Mouse (Mus musculus) erythroid progenitor cell, adult 5-6 weeks (primary cell): ENCODE measurements around the gene Cadm1. TPM values are rescaled to one million over a fixed set of nuclear protein-coding genes. Genes with fewer than 3 reads are reported as not detected.

Experiments
- ATAC-seq: replicated peaks from 2 replicates; pipeline ENCODE4 v1.8.0; 2016; ENCODE audit warnings: moderate number of reproducible peaks, mild to moderate bottlenecking, moderate TSS enrichment, inconsistent platforms; ENCODE audit not compliant: poor library complexity, low FRiP score, severe bottlenecking
- total RNA-seq, 2 experiments: library from RNA; stranded (forward) in 1 of 2; stranded (reverse) in 1 of 2; fragments of 150-400 nt in 1 of 2; fragments of 186-747, 209-891 nt in 1 of 2; gene quantifications; 2 replicates each; pipeline versions ENCODE4 v1.2.3 to v1.2.4; 2015 to 2017; ENCODE audit warnings: low replicate concordance in 2 of 2

Gene Cadm1
- total RNA-seq, 2 experiments from 2014 or later: 0.83 to 3.8 TPM

- no peak for ATAC-seq
Observed at GRCm38 (mm10) chr9:47545667-47546066, 15.7 kb downstream of the Cadm1 start.

DNA sequence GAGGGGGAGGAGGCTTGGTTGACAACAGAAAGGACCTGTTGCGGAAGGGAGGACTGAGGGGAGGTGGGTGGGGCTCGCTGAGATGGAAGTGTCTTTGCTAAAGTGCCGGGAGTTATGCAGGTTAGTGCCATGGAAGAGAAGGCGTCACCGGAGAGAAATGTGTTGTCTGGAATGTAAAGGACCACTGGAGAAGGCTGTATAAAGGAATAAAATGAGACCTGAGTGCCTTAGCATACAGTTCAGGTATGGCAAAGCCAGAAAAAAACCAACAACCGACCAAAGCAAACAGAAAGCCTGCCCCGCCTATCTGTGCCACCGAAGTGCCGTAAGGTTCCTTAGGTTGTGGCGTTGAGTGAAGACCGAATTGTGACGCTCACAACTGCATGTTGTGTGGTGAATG, 18.4 kb downstream of the Cadm1 start:
- no peak for ATAC-seq

DNA sequence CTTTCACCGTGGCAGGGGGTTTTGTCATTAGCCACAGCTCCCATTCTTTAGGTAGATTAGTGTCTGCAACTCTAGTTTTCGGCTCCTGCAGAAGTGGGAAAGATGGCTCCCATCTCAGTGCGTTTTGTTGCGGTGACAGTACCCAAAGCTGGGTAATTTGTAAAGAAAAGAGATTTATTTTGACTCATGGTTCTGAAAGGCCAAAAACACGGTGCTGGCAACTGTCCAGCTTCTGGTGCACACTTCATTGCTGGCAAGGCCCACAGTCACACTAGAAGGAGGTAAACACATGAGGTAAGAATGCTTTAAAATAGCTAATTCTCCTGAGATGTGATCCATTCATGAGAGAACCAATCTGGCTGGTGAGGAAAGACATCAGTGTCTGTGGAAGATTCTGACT, 18.9 kb downstream of the Cadm1 start:
- no peak for ATAC-seq

DNA sequence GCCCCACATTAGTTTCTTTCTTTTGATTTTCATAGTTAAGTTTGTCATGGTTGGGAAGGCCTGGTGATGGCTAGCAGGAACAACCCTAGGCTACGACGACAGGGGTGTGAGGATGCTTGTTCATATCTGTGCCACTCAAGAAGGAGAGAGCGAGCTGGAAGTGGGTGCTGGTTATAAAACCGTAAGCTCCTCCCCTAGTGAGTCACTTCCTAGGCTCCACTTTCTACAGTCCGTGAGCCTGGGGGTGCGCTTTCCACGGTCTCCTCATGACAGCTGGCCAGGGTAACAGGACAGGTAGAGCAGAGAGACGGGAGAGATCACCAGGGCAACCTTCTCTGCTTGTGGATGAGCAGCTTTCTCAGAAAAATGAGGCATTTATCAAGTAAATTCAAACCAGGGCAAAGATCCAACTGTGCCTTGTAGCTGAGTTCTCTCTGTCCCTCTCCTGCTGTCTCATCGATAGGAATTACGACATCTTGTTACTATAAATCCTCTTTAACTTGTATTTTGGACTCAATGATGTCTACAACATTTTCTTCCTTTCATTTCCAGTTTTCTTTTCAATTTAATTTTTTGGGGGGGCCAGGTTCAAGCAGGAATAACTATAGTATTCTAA, 23.1 kb downstream of the Cadm1 start:
- ATAC-seq: no peak

DNA sequence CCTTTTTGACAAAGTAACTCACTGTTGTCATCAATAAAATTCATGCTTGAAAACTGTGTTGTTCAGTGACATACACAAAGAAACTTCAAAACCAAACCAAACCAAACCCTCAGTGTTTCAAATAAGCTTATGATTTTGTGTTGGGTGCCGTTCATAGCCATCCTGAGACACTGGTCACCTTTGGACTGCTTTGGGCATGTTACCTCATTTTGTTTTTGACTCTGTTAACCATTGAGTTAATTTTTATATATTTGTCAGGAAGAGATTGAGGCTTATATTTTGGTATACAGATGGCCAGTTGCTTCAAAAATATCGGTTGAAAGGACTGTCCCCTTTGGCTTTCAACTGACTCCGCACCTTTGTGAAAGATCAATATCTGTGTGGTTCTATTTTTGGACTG, 30.8 kb downstream of the Cadm1 start:
- no peak for ATAC-seq

GRCm38 (mm10) chr9:47561596-47561995, 31.6 kb downstream of the Cadm1 start:
- no peak for ATAC-seq

DNA sequence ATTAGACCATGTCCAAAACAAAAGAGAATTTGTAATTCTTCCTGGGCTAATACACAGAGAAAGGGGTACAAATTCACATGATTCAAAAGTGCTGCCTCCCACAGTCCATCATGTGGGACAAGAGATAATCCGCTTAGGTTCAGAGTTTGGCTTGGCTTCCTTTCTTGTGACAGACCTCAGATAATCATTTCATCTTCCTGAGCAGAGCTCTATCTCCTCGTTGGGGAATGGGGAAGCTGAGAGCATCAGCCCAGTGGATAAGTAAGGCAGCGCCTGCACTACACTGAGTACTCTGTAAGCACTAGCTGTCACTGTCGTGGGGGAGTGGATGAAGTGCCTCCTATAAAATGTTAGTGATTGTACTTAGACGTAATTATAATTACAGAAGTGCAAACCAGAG, 35.1 kb downstream of the Cadm1 start:
- no peak for ATAC-seq

- ATAC-seq: no peak
Observed at GRCm38 (mm10) chr9:47567873-47568272, 37.9 kb downstream of the Cadm1 start.

- no peak for ATAC-seq
Observed at GRCm38 (mm10) chr9:47570184-47570583, 40.2 kb downstream of the Cadm1 start.

GRCm38 (mm10) chr9:47571461-47571860, 41.5 kb downstream of the Cadm1 start:
- no peak for ATAC-seq

GRCm38 (mm10) chr9:47572132-47572531, 42.2 kb downstream of the Cadm1 start:
- no peak for ATAC-seq

DNA sequence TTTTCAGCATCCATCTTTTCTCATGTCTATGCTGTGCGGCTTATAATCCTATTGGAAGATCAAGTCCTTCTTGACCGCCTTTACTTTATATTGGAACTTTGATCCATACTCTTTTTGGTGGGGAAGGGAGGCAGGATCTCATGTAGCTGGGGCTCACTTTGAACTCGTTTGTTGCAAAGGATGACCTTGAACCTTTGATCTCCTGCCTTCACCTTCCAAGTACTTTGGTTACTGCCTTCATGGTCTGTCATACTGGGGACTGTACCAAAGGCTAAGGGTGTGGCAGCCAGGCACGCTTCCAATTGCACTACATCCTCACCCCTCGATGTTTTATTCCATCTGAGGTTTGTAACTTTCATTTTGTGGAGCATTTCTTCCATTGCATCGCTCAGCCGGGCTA, 43.5 kb downstream of the Cadm1 start:
- no peak for ATAC-seq

- no peak for ATAC-seq
Observed at GRCm38 (mm10) chr9:47574710-47575414, 44.9 kb downstream of the Cadm1 start.

GRCm38 (mm10) chr9:47575764-47576163, 45.8 kb downstream of the Cadm1 start:
- ATAC-seq: no peak

GRCm38 (mm10) chr9:47579464-47579863, 49.5 kb downstream of the Cadm1 start:
- no peak for ATAC-seq

DNA sequence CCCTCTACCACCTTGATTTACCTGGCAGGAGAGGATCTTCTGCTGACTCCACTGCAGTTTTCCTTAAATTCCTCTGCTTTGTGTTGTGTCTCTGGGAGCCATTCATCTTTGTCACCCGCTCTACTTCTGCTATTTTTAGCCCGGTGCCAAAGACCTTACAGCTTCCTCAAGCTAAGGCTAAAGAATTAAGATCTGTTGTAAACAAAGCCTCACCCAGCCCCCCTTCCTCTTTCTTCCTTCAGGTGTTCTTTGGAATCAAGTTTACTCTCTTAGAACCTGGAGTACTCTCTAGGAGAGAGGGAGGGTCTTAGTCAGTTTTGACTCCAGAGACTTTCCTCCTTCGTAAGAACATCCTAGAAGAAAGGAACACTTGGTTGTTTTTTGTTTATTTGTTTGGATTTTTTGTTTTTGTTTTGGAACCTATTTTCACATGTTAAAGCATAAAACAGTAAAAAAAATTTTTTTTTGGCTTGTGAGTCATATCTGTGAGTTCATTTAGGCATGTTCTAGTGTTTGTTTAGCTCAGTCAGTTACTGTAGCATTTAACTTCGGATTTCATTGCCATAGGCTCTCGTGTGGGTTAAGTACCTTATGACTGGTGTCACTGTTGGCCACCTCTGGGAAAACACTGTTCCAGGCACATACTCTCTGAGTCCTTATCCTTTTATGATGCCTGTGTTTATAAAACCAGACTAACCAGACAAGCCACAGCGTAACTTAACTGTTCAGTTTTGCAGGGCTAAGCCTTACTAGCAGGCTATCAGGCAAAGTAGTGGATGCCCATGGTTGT, 51.8 kb downstream of the Cadm1 start:
- ATAC-seq: no peak

GRCm38 (mm10) chr9:47583241-47583640, 53.3 kb downstream of the Cadm1 start:
- ATAC-seq: no peak

- no peak for ATAC-seq
Observed at GRCm38 (mm10) chr9:47586176-47586575, 56.2 kb downstream of the Cadm1 start.

- ATAC-seq: no peak
Observed at GRCm38 (mm10) chr9:47586839-47587238, 56.9 kb downstream of the Cadm1 start.

DNA sequence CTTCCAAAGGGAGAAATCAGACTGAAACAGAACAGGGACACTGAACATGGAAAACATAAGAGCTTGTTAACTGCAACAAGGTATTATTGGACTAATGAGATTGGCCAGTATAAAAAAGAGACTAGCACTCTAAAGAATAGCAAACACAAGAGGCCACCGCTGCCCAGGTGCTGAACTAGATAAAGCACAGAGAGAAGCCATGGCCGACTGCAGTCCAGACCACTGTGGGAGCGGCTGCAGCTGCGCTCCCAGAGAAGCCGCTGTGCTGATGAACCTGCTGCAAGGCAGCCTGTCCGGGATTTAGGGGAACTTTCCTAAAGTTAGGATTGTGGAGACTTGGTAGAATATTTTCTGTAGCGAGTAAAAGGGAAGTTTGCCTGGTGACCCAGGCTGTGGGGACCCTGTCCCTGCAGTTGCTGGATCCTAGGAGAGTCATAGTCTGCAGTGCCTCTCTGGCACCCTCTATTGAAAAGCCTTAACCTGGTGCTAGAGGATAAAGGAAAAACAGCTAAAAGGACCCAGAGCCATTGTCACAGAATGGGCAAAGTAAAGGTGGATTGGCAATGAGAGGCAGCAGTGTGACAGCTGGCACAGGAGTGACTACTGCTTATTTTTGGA, 57.7 kb downstream of the Cadm1 start:
- no peak for ATAC-seq

DNA sequence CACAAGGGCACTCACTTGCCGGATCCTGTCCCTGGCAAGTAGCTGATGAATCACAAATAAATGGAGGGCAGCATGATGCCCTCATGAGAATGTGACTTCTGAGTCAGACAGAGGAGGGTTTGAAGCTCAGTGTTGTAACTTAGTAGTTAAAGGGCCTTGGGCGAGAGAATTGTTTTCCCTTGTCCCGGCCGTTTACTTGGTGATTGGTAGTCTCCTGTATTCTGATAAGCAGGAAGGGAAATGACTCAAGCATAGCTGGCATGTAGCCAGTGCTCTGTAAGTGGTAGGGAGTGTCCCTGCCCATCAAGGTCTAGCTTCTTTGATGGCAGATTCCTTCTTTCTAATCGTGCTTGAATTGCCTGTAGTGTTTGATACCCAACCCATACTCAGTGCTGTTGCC, 59.9 kb downstream of the Cadm1 start:
- no peak for ATAC-seq
